Mouse (Mus musculus) lung, postnatal 36 days (tissue): ENCODE measurements around the gene 1110017D15Rik.
A peak's percentile ranks its signal among the peaks of the same experiment; 100 is the strongest.

Source experiments
- DNase-seq: peaks from one replicate; pipeline ENCODE4 v3.0.0; 2022; ENCODE audit warnings: mixed read lengths

Gene 1110017D15Rik

DNA sequence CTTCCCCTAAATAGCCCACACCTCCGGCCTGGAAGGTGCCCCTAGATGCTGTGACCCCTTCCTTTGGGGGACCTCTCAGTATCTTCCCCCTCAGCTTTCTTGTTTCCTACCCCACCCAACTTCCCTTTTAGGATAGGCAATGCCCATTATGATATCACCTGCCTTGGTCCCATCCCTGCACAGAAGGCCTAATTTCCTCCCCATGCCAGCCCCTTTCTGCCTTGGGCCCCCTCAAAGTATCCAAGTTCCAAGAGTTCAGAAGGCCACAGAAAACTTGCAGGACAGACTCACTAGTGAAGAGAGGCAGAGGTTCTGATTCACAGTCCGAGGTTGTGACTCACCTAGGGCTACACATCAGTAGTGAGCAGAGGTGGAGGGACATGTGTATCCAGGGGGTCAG lies at the start of gene 1110017D15Rik:
Gene 1110017D15Rik (minus strand): TSS at position 101 of the 400 bp plus-strand sequence.
- no peak for DNase-seq

- no peak for DNase-seq
Observed at GRCm38 (mm10) chr4:41566123-41566522, 49.0 kb upstream of the 1110017D15Rik start.

DNA sequence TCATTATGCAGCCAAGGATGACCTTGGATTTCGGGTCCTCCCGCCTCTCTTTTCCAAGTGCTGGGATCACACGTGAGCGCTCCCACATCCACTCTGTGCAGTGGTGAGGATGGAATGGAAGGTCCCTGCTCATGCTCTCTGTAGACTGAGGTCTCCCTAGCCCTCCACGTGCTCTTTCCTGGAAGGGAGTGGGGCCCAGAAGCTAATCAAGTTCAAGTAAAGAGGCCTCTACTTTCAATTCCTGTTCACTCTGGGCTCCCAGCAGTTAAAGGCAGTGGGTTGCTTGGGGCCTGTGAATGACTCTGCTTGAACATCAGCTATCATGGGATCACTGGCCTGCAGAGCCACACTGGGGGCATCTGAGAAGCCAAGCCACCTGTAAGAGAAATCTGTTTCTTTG lies 46.2 kb upstream of the 1110017D15Rik start:
- no peak for DNase-seq

DNA sequence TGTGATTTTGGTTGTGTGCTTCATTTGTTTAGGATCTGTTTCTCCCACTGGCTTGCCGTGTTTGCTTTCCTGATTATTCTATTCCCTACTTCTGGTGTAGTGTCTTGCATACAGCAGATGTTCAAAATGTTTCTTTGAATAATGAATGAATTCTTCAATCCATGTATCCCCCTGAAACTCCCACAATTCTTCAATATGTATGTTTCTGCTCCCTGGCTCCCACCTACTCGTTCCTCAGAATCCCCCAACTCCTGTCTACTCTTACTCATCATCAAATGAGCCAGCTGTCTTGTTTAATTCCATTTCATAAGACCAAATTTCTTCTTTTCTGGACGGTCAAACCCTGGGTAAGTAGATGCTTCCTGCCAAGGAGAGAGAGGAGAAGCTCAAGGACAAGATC lies 40.0 kb upstream of the 1110017D15Rik start:
- DNase-seq, result no peak

DNA sequence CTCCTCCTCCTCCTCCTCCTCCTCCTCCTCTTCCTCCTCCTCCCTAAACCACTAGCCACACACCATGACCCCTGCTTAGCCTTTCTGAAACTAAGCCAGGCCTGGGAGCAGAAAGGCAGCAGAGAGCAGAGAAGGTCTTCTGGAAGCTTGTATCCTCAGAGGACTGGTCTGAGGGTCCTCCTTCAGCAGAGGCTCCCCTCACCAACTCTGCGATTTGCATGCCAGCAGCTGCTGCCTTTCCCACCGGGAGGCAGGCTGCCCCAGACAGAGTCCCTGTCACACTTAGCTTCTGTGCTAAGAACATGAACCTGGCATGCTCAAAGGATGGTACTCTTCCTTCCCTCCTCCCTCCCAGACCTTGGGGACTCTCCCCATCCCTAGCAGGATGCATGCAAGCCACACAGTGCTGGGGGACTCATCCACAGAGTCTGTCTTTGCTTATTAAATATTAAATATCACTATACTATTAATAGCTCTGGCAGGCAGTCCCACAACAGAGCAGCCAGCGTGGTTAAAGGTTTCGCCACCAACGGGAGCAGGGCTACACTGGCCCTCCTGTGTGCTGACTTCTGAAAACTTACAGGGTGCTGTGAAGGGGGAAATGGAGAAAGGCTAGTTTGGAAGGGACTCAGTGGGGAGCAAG lies 39.3 kb upstream of the 1110017D15Rik start:
- DNase-seq, result no peak

DNA sequence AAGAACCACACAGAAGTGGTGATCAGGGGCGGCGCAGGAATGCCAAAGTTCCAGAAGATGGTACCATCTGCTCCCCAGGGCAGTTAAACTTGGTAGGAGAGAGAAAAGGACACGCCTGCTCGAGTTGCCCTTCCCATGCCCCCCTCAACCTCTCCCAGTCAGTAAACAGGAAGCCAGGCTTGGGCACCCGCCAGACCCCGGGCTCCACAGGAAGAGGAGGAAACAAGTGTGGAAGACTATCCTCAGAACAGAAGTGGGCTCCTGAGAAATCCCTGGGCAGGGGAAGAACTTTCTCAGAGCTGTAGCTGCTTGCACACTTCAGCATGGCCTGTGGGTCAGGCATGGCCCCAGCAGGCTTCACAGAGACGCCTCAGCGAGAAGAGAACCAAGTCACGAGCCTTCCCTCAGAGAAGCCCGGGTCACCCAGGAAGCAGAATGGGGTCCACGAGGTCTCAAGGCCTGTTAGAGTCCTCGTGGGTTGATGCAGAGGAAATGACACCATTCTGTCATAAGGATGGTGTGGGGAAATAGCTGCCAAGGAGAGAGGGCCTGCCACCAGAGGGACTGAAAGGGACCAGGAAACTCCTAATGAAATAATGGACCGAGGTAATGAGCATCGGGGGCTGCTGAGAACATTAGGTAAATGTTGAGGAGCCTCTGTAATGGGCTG lies 38.0 kb upstream of the 1110017D15Rik start:
- peak; percentile 92 for DNase-seq

- no peak for DNase-seq
Observed at GRCm38 (mm10) chr4:41553116-41553515, 36.0 kb upstream of the 1110017D15Rik start.

GRCm38 (mm10) chr4:41552529-41552928 lies 35.4 kb upstream of the 1110017D15Rik start:
- peak; percentile 93 for DNase-seq

DNA sequence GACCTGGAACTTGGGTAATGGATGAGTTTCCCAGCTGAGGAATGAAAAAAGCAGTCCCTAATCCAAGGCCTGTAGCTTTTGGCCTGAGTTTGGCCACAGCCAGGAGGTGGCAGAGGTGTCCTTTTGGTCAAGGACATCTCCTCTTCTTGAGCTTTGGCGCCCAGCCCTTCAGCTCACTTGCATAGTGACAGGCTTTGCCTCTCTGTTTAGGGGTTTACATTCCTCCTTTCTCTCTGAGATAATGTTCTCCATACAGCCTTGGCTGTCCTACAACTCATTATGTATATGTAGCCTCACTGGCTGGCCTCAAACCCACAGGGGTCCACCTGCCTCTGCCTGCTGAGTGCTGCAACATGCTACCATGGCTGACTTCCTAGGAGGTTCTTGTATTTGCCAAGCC lies 30.0 kb upstream of the 1110017D15Rik start:
- no peak for DNase-seq

DNA sequence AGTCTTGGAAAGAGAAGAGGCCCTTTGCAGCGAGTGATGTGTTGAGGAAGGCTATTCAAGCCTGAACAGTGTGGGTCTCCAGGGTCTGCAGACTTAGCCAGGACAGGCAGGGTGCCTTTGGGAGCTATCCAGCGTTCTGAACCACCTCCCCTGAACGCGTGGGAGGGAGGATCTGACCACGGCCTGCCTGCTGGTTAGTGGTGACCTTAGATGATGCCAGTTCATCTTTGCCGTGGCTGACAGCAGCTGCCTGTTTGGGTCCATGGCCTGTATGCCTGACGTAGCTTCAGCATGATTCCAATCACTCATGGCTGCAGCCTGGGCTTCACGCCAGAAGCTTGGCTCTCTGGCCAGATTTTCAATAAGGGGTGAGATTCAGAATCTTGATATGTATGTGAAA lies 28.9 kb upstream of the 1110017D15Rik start:
- DNase-seq, result peak; percentile 27

DNA sequence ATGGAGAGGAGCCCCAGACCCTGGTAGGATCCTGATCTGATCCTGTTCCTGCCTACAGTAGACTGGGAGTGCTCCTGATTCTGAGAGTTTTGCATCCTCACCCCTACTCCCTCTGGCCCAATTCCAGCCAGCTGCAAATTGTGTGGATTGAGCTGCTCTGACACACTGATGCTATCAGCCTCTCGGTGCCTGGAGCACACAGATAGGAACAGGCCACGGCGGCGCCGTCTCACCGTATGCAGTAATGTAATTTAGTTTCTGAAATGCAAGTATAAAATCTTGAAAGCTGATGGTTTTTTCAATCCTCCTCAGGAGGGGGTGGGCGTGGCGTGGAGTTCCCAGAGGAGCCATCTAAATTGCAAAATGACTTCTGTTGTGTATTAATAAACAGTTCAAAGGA lies 25.0 kb upstream of the 1110017D15Rik start:
- no peak for DNase-seq

GRCm38 (mm10) chr4:41534866-41535265 lies 17.7 kb upstream of the 1110017D15Rik start:
- no peak for DNase-seq

GRCm38 (mm10) chr4:41532420-41532819 lies 15.3 kb upstream of the 1110017D15Rik start:
- DNase-seq, result peak; percentile 49

DNA sequence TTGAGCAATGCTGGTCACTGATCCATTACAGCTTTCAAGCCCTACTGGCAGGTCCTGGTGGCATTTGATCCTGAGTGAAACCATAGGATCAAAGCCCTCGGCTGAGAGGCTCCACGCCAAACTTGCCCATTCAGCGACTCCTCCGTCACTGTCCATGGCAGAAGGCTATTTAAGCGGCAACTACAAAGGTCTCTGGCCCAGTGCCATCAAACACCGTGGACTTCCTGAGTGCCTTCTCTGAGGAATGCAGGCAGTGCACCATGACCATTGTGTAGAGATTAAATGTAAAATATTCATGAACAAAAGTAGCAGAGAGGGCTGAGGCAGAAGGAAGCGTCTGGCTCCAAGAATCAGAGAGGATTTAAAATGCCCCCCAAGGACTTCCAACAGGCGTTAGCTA lies 10.9 kb upstream of the 1110017D15Rik start:
- DNase-seq, result peak; percentile 52

- DNase-seq, result no peak
Observed at GRCm38 (mm10) chr4:41527076-41527475, 9.9 kb upstream of the 1110017D15Rik start.

GRCm38 (mm10) chr4:41526553-41526952 lies 9.4 kb upstream of the 1110017D15Rik start:
- no peak for DNase-seq

DNA sequence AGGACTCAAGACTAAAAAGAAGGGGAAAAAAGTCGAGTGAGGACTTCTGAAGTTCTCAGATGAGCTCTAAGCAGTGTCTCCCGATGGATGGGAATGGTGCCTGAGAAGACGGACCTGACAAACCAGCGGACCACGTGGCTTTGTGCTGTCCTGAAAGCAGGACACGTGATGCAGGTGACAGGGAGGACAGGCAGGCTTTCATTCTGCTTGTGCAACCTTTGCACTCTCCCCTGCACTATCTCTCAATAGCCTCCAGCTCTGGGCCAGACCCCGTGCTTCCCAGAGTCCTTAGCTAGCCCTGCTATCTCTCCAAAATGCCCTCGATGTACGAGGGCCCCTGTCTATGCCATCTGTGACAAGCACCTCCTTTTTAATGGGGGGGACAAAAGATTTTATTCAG lies 7.7 kb upstream of the 1110017D15Rik start:
- DNase-seq, result no peak

DNA sequence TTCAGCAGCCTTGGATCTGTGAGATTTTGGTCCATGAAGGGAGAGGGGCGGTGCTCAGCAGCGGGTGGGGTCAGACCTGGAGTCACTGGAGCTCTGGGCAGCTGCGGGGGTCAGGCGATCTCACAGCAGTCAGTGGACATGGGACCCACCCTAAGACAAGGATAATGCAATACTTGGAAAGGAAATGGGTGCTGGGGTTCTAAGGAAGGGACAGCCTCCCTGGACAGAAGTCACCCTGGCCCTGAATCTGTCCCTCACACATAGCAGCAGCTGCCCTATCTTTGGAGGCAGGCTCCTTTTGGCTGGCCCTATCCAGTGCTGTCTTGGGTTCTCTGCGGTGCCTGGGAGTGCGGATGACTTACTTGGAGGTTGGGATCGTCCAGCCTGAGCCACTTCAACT lies 6.7 kb upstream of the 1110017D15Rik start:
- no peak for DNase-seq

DNA sequence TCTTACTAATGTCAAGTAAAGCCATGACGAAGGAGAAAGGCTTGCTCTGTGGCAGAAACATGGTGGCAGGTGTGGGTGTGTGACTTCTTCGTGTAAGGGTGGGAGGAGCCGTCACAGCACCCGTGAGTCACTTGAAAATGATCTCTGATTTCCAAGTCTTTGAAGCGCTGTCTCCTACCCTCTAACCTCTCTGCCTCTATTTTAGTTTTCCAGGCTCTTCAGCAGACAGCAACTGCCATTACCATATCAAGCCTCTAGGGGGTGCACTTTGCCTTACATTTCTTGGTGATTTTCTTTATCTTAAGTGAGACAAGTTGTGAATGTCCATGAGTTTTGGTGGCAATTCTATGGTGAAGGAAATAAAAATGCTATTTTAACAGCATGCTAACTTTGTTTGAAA lies 5.7 kb upstream of the 1110017D15Rik start:
- peak; percentile 71 for DNase-seq

DNA sequence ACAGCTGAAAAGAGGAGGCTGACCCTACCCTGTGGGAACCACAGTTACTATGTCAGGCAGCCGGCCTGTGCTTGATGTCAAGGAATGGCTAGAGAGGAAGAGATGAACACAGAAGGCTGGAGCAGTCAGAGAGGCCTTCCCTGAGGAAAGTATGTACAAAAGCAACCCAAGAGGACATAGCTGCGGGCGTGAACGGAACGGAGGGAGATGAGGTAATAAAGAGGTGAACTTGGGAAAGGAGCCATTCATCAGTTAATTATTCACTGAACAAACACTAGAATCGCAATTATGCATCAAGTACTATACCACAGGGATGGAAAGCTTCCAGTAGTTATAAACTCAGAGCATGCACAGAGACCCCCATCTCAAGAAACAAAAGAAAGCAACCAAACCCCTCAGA lies 5.0 kb upstream of the 1110017D15Rik start:
- DNase-seq, result peak; percentile 28

GRCm38 (mm10) chr4:41520641-41521040 lies 3.5 kb upstream of the 1110017D15Rik start:
- DNase-seq, result no peak

- DNase-seq, result no peak
Observed at GRCm38 (mm10) chr4:41519195-41519594, 2.1 kb upstream of the 1110017D15Rik start.

- no peak for DNase-seq
Observed at GRCm38 (mm10) chr4:41518349-41518748, 1.2 kb upstream of the 1110017D15Rik start.

DNA sequence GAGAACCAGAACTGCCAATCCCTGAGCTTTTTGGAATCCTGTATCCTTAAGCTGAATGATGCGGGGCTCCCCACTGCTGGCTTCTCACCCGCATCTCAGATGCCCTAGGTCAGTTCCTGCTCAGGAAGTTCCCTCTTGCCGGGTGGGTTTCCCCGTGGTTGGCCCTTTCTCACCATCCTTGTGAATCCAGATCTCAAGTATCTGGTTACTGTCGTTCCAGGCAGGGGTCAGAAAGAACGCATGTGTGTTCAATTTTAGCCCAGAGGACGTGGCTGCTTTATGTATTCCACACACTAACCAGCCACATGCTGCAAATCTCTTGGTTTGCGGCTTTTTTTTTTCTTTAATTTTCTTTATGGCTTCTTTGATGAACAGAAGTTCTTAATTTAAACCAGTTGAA lies 3.4 kb downstream of the 1110017D15Rik start:
- DNase-seq, result no peak

- DNase-seq, result no peak
Observed at GRCm38 (mm10) chr4:41513309-41513708, 3.8 kb downstream of the 1110017D15Rik start.
